Mouse (Mus musculus) heart, embryonic 14.5 days (tissue): ENCODE results near the gene Atp8a1. TPM values are rescaled to one million over a fixed set of nuclear protein-coding genes. Genes with fewer than 3 reads are reported as not detected.

ENCODE experiments used
- ATAC-seq: fragments of 200-750 bp; cut with Nextera tagmentation; 2 replicates; pipeline ENCODE4 v1.8.0; 2017; ENCODE audit warnings: low read depth, moderate TSS enrichment; ENCODE audit not compliant: insufficient number of reproducible peaks, insufficient read depth, low FRiP score
- H3K27ac ChIP-seq, 2 experiments: fragments of 200-500 bp in 1 of 2; fragments of 300-500 bp in 1 of 2; sonication (generic) in 1 of 2; replicated peaks in 1 of 2; 2 replicates each; pipeline ENCODE4 v1.5.1; 2012 to 2014; ENCODE audit warnings: low read depth in 2 of 2, low read length in 2 of 2, control low read depth in 1 of 2, mild to moderate bottlenecking in 1 of 2, mixed read lengths in 1 of 2; ENCODE audit not compliant: control insufficient read depth in 1 of 2, insufficient read depth in 1 of 2
- H3K27me3 ChIP-seq: fragments of 300-500 bp; sonication (generic); 2 replicates; pipeline ENCODE4 v1.6.1; 2014; ENCODE audit warnings: mild to moderate bottlenecking, low read length, control low read depth; ENCODE audit not compliant: control insufficient read depth, insufficient read depth
- H3K36me3 ChIP-seq: fragments of 300-500 bp; sonication (generic); 2 replicates; pipeline ENCODE4 v1.6.1; 2014; ENCODE audit warnings: mild to moderate bottlenecking, control low read depth, low read length, mixed read lengths; ENCODE audit not compliant: control insufficient read depth, insufficient read depth
- H3K4me1 ChIP-seq, 2 experiments: fragments of 200-500 bp in 1 of 2; fragments of 300-500 bp in 1 of 2; sonication (generic) in 1 of 2; 2 replicates each; pipeline ENCODE4 v1.6.1; 2012 to 2014; ENCODE audit warnings: low read length in 2 of 2, control low read depth in 1 of 2, mixed read lengths in 1 of 2; ENCODE audit not compliant: control insufficient read depth in 2 of 2, insufficient read depth in 2 of 2
- H3K4me2 ChIP-seq: fragments of 300-500 bp; sonication (generic); 2 replicates; pipeline ENCODE4 v1.6.1; 2014; ENCODE audit warnings: mild to moderate bottlenecking, low read length
- H3K4me3 ChIP-seq, 2 experiments: fragments of 200-500 bp in 1 of 2; fragments of 300-500 bp in 1 of 2; sonication (generic) in 1 of 2; 2 replicates each; pipeline ENCODE4 v1.5.1; 2012 to 2014; ENCODE audit warnings: low read length in 2 of 2, mild to moderate bottlenecking in 2 of 2, control low read depth in 1 of 2, low read depth in 1 of 2, moderate library complexity in 1 of 2; ENCODE audit not compliant: control insufficient read depth in 1 of 2, insufficient read depth in 1 of 2
- H3K9ac ChIP-seq: fragments of 300-500 bp; sonication (generic); 2 replicates; pipeline ENCODE4 v1.6.1; 2014; ENCODE audit warnings: mild to moderate bottlenecking, low read length
- H3K9me3 ChIP-seq: fragments of 300-500 bp; sonication (generic); 2 replicates; pipeline ENCODE4 v1.6.1; 2016; ENCODE audit warnings: low read length, control low read depth; ENCODE audit not compliant: control insufficient read depth
- WGBS: fragments of 180-500 bp; shearing (Covaris S2); extraction: QIAGEN DNeasy Blood & Tissue Kit; methylation state at CpG from one replicate; pipeline ENCODE4 v1.1.7; 2014; 5-methylcytosine and 5-hydroxymethylcytosine counted together
- polyA plus RNA-seq: library from polyadenylated mRNA; unstranded; fragments of >200 nt; fragmentation: Nextera tagmentation; extraction: Ambion mirVana; gene quantifications from 2 replicates; pipeline ENCODE4 v1.2.1, GENCODE M21; 2014

Atp8a1 gene
- polyA plus RNA-seq, 1 experiment from 2014 or later = 8.9 TPM

- Histone ChIP-seq H3K4me3 (no peak overlapping the region), H3K36me3 (no peaks in the 10 kb centered on the region), H3K4me2 (no peak overlapping the region), H3K9me3 (no peaks in the 10 kb centered on the region), H3K4me1 (peaks cover 4% of the 10 kb centered on the region in 2 experiments; a peak in 3 of 4 replicates), H3K27ac (no peak overlapping the region), H3K27me3 (no peaks in the 10 kb centered on the region), H3K9ac (no peak overlapping the region)
- 89% methylated on average over 5 of the region's 5 CpGs for WGBS
- no peak for ATAC-seq
Measured at GRCm38 (mm10) chr5:67650021-67650420, 197.2 kb downstream of the Atp8a1 start.

- Histone ChIP-seq H3K4me1 (no peaks in the 10 kb centered on the region), H3K36me3 (no peaks in the 10 kb centered on the region), H3K9me3 (no peaks in the 10 kb centered on the region), H3K4me3 (no peak overlapping the region), H3K27ac (no peak overlapping the region), H3K4me2 (no peak overlapping the region), H3K9ac (no peak overlapping the region), H3K27me3 (no peaks in the 10 kb centered on the region)
- WGBS = 75% methylated on average over 4 of the region's 4 CpGs
- no peak for ATAC-seq
Measured at GRCm38 (mm10) chr5:67649156-67649555, 198.1 kb downstream of the Atp8a1 start.

- H3K4me3 ChIP-seq = no peak overlapping the region
- no peaks in the 10 kb centered on the region for H3K4me1 ChIP-seq
- H3K27ac ChIP-seq = no peak overlapping the region
- H3K27me3 ChIP-seq = no peaks in the 10 kb centered on the region
- no peak overlapping the region for H3K4me2 ChIP-seq
- H3K36me3 ChIP-seq = no peaks in the 10 kb centered on the region
- H3K9ac ChIP-seq = no peak overlapping the region
- no peaks in the 10 kb centered on the region for H3K9me3 ChIP-seq
- WGBS = 79% methylated on average over 21 of the region's 21 CpGs
- ATAC-seq = no peak
Measured at GRCm38 (mm10) chr5:67647568-67647967, 199.7 kb downstream of the Atp8a1 start.

GRCm38 (mm10) chr5:67646756-67647529, 200.3 kb downstream of the Atp8a1 start:
- Histone ChIP-seq H3K4me2 (no peak overlapping the region), H3K36me3 (no peaks in the 10 kb centered on the region), H3K27me3 (no peaks in the 10 kb centered on the region), H3K4me1 (no peaks in the 10 kb centered on the region), H3K9me3 (no peaks in the 10 kb centered on the region), H3K4me3 (no peak overlapping the region), H3K9ac (no peak overlapping the region), H3K27ac (no peak overlapping the region)
- WGBS = 85% methylated on average over 20 of the region's 20 CpGs
- ATAC-seq = no peak

- WGBS = 79% methylated on average over 5 of the region's 5 CpGs
- H3K4me3 ChIP-seq = no peak overlapping the region
Measured at GRCm38 (mm10) chr5:67643537-67644255, 203.5 kb downstream of the Atp8a1 start.

GRCm38 (mm10) chr5:67641406-67642120, 205.7 kb downstream of the Atp8a1 start:
- H3K9ac ChIP-seq = no peak overlapping the region
- no peaks in the 10 kb centered on the region for H3K36me3 ChIP-seq
- ATAC-seq = no peak
- WGBS = 78% methylated on average over 8 of the region's 8 CpGs
- no peaks in the 10 kb centered on the region for H3K4me1 ChIP-seq
- H3K27ac ChIP-seq = no peak overlapping the region
- no peaks in the 10 kb centered on the region for H3K27me3 ChIP-seq
- no peak overlapping the region for H3K4me3 ChIP-seq
- H3K9me3 ChIP-seq = no peaks in the 10 kb centered on the region
- H3K4me2 ChIP-seq = no peak overlapping the region

More at GRCm38 (mm10) chr5:67643537-67644255, 203.5 kb downstream of the Atp8a1 start:
- Histone ChIP-seq H3K27ac (no peak overlapping the region), H3K9ac (no peak overlapping the region), H3K4me2 (no peak overlapping the region), H3K9me3 (no peaks in the 10 kb centered on the region), H3K36me3 (no peaks in the 10 kb centered on the region), H3K4me1 (no peaks in the 10 kb centered on the region), H3K27me3 (no peaks in the 10 kb centered on the region)
- ATAC-seq = no peak

- Histone ChIP-seq H3K36me3 (no peaks in the 10 kb centered on the region), H3K4me2 (no peak overlapping the region), H3K4me1 (no peaks in the 10 kb centered on the region), H3K9ac (no peak overlapping the region), H3K27ac (no peak overlapping the region), H3K27me3 (no peaks in the 10 kb centered on the region), H3K9me3 (no peaks in the 10 kb centered on the region), H3K4me3 (no peak overlapping the region)
- ATAC-seq = no peak; the same call in 1 of the 2 replicates
- WGBS = 62% methylated on average over 8 of the region's 8 CpGs
Measured at GRCm38 (mm10) chr5:67640596-67641312, 206.5 kb downstream of the Atp8a1 start.
